In the genomic region with DNA sequence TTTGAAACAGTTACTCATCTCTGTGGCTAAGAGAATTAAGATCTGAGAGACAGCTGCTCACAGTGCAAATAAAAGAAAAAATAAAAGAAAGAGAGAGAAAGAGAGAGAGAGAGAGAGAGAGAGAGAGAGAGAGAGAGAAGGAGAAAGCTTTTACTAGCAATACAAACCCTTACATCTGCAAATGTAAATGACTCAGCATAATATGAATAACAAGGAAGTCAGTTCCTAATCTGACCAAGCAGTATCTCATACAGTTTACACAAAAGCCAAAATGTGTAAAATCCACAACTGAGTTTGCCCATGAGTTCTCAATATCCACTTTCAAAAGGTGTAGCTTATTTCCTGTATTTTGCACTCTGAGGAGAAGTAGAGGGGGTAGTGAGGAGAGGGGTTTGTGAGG, we compare ENCODE assay signal across 16 mouse cellular contexts.
"Had no signal": no experiment of that assay in that cellular context is flagged by ENCODE, and none has a peak within 500 bp of the region (broad histone marks: within the 10 kb centered on the region; RNA-seq: fewer than 3 reads in every experiment).

No protein-coding gene starts in this region.

- H3K4me2 ChIP-seq: neural tube, embryonic 13.5 days; neural tube, embryonic 15.5 days; stomach, embryonic 15.5 days had no signal

- H3K9ac ChIP-seq: neural tube, embryonic 13.5 days; neural tube, embryonic 15.5 days; stomach, embryonic 15.5 days had no signal

- H3K4me1 ChIP-seq: neural tube, embryonic 13.5 days; neural tube, embryonic 15.5 days; stomach, embryonic 15.5 days had no signal

- H3K27ac ChIP-seq: neural tube, embryonic 13.5 days; neural tube, embryonic 15.5 days; stomach, embryonic 15.5 days; stomach, postnatal 0 days had no signal

- H3K27me3 ChIP-seq: neural tube, embryonic 13.5 days; neural tube, embryonic 15.5 days; stomach, embryonic 15.5 days had no signal

- H3K9me3 ChIP-seq: neural tube, embryonic 13.5 days; neural tube, embryonic 15.5 days; stomach, embryonic 15.5 days had no signal

- H3K36me3 ChIP-seq: neural tube, embryonic 13.5 days; neural tube, embryonic 15.5 days; stomach, embryonic 15.5 days had no signal

- H3K4me3 ChIP-seq: neural tube, embryonic 13.5 days; neural tube, embryonic 15.5 days; stomach, embryonic 15.5 days had no signal

- DNase-seq: retina, postnatal 1 day; right cerebral cortex, adult 18-20 months; right cerebral cortex, postnatal 14 days; right cerebral cortex, postnatal 25 days; right cerebral cortex, postnatal 4 days; spleen, adult 18-20 months; thymus, adult 18-20 months; thymus, adult 2 months; thymus, postnatal 14 days; thymus, postnatal 25 days; thymus, postnatal 36 days; thymus, postnatal 4 days had no signal
